Mouse (Mus musculus) gonadal fat pad, adult 2 months (tissue): ENCODE results near the gene Arsb. TPM values are rescaled to one million over a fixed set of nuclear protein-coding genes. Genes with fewer than 3 reads are reported as not detected.

Experiments used
- DNase-seq: peaks from one replicate; pipeline ENCODE4 v3.0.0-alpha.2; 2012; ENCODE audit warnings: low read depth
- polyA plus RNA-seq: library from polyadenylated mRNA; depleted of rRNA; stranded (reverse); fragments of >200 nt; gene quantifications from 2 replicates; pipeline ENCODE4 v1.2.3, GENCODE M21; 2012

Arsb gene
- polyA plus RNA-seq, 1 experiment, result 29.3 TPM

DNA sequence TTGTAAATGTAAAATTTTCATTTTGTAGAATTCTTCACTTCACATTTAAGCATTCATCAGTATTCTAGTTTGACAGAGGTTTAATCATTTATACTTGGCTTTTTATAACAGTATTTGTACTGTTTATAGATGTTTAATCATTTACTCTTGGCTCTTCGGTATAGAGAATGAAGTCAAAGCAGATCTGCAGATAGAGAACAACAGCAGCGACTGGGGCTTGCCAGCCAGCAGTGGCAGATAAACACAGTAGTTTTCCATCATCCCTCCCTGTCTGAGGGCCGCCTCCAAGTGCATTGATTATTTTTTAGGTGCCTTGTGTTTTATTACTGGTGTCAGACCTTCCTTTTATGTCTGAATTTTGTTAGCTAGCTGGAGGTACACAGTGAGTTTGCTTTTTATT, 118.6 kb downstream of the Arsb start:
- DNase-seq, result no peak

DNA sequence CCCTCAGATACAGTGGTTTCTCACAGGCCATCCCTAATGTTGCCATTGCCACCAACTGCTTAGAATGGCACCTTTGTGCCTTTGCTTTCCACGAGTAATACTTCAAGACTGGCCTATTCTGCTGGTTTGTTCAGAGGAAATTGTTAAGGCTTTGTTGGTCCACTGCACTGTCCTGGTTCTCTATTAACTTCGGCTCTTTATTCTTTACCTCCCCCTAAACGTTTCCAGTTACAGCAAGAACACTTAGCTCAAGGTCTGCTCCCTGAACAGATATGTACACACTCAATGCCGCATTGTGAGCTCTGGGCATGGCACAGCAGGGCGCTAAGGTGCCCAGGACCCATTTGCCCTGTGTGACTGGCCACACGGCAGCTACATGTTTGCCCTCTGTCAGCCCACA, 119.8 kb downstream of the Arsb start:
- no peak for DNase-seq

DNA sequence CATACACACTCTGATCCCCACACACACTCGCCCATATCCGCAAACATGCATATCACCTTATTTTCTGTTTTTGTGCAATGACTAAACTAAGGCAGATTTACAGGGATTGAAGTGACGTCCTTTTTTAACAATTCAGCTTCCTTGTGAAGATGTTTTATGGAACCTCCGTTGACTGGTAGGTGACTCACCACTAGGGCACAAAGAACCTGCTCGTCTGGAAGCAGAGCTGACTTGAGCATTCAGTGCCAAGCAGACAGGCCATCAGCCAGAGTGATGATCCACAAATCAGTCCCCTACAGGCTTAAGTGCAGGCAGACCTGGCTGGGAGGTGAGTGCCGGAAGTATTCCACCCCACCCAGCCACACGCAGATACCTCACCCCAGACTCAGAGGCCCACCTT, 120.7 kb downstream of the Arsb start:
- no peak for DNase-seq

- no peak for DNase-seq
Measured at GRCm38 (mm10) chr13:93894105-93894504, 122.7 kb downstream of the Arsb start.

GRCm38 (mm10) chr13:93895430-93895829, 124.0 kb downstream of the Arsb start:
- DNase-seq, result no peak

DNA sequence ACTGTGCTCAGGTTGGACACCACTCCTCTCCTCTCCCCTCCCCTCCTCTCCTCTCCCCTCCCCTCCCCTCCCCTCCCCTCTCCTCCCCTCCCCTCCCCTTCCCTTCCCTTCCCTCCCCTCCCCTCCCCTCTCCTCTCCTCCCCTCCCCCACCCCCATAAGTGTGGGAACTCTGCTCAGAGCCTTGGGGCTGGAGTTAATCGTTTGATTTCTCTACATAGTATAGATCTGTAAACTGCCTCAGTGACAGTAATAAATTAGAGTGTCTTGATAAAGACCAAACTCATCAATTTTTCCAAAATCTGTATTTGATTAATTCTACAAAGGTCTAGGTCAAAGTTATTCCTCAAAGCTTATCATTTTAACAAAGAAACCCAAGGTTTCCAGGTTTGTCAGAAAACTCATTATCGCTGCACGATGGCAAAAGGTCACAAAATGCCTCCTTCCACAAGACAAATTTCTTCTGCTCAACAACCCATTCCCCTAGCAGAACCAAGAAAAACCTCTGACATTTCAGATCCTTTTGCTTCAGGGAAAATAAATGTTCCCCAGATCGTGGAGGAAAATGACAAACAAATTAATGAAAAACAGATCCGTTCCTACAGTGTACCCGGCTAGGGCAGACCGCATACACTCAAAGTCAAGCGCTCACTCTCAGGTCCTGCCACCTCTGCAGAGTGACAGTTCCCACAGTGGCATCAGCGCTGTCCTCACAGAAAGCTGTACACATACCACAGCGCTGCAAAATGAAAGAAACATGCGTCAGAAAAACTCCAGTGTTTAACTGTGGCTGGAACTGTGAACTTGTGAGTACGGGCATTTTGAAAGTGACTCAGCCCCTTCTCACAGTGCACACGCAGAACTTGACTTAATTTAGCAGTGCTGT, 126.8 kb downstream of the Arsb start:
- no peak for DNase-seq

- DNase-seq, result no peak
Measured at GRCm38 (mm10) chr13:93899378-93900256, 128.2 kb downstream of the Arsb start.

DNA sequence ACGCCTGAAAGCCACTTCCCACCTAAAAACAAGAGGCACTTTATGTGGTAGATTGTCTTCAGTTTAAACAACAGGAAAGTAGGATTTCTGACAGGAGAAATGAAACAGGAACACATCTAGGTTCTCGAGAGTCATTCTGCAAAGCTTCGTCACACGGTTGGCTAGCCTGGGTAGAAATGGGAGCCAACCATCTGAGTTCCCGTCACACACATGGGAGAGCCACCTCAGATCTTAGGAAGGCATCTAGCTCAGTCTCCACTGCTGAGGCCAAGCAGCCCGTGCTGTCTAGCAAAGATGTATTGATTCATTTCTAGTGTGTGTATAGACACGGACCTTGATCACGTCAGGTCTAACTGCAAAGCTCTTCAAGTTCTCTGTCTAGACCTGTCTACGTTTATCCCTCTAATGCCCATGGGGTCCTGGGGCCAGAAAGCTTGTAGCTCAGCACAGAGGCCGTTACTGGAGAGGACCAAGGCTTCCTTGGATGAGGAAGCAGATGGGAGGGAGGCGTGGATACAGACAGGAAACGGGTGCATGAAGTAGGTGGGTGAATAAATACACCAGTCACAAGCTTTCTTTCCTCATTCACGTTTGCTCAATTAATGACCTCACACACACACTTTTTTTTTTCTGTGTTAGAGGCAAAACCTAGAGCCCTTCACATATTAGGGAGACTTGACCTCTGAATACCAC, 129.7 kb downstream of the Arsb start:
- no peak for DNase-seq

- no peak for DNase-seq
Measured at GRCm38 (mm10) chr13:93902126-93902525, 130.7 kb downstream of the Arsb start.

GRCm38 (mm10) chr13:93906552-93907245, 135.3 kb downstream of the Arsb start:
- no peak for DNase-seq

DNA sequence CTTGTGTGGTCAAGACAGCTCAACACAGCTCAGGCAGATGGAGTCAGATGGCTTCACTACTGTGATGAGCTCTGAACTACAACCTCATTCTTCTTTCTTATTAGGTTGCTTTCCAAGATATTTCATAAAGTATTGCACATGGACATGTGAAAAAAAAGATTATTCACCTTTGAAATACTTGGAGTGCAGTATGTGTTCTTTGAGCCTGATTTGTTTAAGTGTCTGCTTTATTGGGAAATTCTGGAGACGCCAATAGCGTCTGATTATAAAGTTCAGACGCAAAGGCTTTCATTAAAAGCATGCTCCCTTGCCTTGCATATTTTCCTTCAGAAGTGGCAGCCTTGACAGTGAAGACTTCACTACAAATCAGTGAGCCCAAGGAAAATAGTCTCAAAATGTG, 136.5 kb downstream of the Arsb start:
- DNase-seq, result no peak

DNA sequence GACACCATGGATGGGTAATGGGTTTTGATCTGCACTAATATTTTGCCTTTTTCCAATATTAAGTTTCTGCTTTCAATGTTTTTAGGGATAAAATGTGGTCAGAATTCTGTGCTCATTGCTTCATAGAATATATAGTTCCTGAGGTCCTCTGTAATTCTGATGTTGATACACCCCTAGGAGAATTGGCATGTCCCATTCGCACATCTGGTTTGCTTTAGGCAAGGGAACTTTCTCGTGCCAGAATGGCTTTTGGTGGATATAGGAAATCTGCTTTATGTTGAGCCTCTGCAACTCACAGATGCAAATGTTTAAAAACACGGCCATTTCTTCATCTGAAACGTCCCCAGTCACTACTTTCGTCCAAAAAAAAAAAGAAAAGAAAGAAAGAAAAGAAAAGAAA, 138.4 kb downstream of the Arsb start:
- no peak for DNase-seq

DNA sequence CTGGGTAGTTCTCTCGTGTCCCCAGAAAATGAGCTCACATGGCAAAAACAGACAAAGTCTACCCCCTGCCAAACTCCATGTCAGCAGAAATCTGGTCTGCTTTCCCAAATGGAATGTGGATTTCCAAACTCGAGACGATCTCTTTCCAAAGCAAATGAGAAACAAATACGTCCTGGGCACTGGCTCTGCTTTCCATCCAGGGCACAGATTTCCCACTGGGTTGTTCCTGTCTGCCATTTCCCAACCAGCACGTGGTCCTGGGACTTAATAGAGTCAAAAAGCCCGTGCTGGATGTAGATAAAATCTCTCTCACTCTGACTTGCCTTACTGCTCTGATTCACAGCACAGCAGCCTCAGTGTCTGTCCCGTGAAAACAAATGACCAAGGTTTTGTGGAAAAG, 139.6 kb downstream of the Arsb start:
- peak; percentile 22 for DNase-seq

DNA sequence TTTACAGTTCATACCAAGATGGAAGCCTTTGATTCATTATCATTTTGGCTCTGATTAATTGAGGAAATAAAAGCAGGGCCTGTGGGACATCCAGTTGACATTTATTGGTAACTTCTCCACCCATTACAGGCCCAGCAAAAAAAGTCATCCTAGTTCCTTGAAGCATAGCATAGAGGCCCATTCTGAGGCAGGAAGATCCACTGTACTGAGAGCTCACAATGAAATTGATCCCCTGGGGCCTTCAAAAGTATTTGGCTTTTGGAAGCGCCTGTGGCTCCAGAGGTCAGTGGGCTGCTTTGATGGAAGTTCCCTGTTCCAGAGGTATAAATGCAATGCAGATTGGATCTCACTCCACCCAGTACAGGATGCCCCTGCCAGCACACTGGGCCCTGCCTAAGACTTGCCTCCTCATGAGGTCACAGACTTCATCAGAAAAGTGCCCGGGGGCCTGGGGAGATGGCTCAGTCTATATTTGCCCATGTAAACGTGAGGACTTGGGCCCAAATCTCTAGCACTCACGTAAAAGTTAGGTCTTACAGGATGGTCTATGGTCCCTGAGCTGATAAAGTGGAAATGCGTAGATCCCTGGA, 141.0 kb downstream of the Arsb start:
- no peak for DNase-seq

- DNase-seq, result no peak
Measured at GRCm38 (mm10) chr13:93914206-93914605, 142.8 kb downstream of the Arsb start.

- no peak for DNase-seq
Measured at GRCm38 (mm10) chr13:93915641-93916570, 144.5 kb downstream of the Arsb start.

- DNase-seq, result no peak
Measured at GRCm38 (mm10) chr13:93919536-93919935, 148.1 kb downstream of the Arsb start.

DNA sequence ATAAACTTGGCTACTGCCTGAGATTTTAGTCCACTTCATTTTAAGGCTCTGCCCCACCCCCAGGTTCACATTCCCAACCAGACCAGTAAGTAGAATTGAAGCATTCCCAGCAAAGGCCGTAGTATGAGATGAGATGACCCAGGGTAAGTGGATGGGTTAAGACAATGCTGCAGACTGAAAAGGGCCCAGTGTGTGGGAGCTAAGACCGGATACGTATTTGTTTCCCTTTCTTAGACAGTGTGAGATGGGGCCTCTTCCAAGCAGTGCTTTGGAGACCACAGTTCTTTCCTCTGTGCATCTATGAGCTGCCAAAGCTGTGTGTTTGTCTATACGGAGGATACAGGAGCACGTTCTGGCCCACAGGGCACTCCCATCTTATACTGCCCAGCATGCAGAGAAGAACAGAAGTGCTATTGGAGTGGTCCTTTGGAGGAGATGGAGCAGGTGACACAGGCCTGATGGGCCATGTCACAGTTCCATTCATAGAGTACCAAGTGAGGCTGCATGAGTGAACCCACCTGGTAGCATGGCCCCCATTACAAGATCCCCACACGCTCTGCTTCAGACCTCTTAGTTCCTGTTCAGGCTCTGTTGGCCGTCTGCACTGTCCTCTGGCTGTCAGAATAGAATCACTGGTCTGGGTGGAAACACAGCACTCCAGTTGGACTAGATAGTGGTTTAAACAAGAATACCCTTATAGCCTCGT, 148.8 kb downstream of the Arsb start:
- no peak for DNase-seq

- no peak for DNase-seq
Measured at GRCm38 (mm10) chr13:93920786-93921300, 149.4 kb downstream of the Arsb start.
